Mouse (Mus musculus) myocyte (in vitro differentiated cells): ENCODE results near the gene Cdca7l. TPM values are rescaled to one million over a fixed set of nuclear protein-coding genes. Genes with fewer than 3 reads are reported as not detected.

Source experiments
- H3K27me3 ChIP-seq: one replicate; pipeline ENCODE4 v1.6.1; 2011; ENCODE audit not compliant: control insufficient read depth, insufficient read depth, insufficient read length
- H3K36me3 ChIP-seq: one replicate; pipeline ENCODE4 v1.6.1; 2011; ENCODE audit not compliant: control insufficient read depth, insufficient read depth
- H3K4me2 ChIP-seq: one replicate; pipeline ENCODE4 v1.6.1; 2011; ENCODE audit warnings: low read depth, control low read depth
- H3K4me3 ChIP-seq: one replicate; pipeline ENCODE4 v1.5.1; 2011; ENCODE audit warnings: mild to moderate bottlenecking, control low read depth, moderate library complexity
- H3K79me2 ChIP-seq: one replicate; pipeline ENCODE4 v1.6.1; 2011; ENCODE audit not compliant: control insufficient read depth, insufficient read depth
- H3ac ChIP-seq: one replicate; pipeline ENCODE4 v1.6.1; 2011; ENCODE audit not compliant: control insufficient read depth, insufficient read length
- CEBPB ChIP-seq: IDR thresholded peaks from 2 replicates; pipeline ENCODE4 v1.6.1; 2011; ENCODE audit warnings: mild to moderate bottlenecking, moderate library complexity; ENCODE audit not compliant: poor library complexity, insufficient read depth, severe bottlenecking
- E2F4 ChIP-seq: IDR thresholded peaks from one replicate; pipeline ENCODE4 v1.6.1; 2011; ENCODE audit warnings: mild to moderate bottlenecking, control low read depth, moderate library complexity; ENCODE audit not compliant: insufficient read depth
- MAX ChIP-seq: IDR thresholded peaks from one replicate; pipeline ENCODE4 v1.6.1; 2011; ENCODE audit warnings: low read depth, mild to moderate bottlenecking, control low read depth
- MYOD1 ChIP-seq, 3 experiments: IDR thresholded peaks; one replicate each; pipeline ENCODE4 v1.6.1; 2011; ENCODE audit warnings: control low read depth in 2 of 3, low read depth in 2 of 3, mild to moderate bottlenecking in 2 of 3, moderate library complexity in 1 of 3; ENCODE audit not compliant: insufficient read length in 2 of 3, control insufficient read depth in 1 of 3
- MYOG ChIP-seq, 3 experiments: IDR thresholded peaks; one replicate each; pipeline ENCODE4 v1.6.1; 2011; ENCODE audit warnings: control low read depth in 2 of 3, low read depth in 2 of 3, mild to moderate bottlenecking in 2 of 3; ENCODE audit not compliant: insufficient read length in 2 of 3, control insufficient read depth in 1 of 3, insufficient read depth in 1 of 3
- POLR2A ChIP-seq: IDR thresholded peaks from one replicate; pipeline ENCODE4 v1.6.1; 2011; ENCODE audit warnings: low read depth, mild to moderate bottlenecking, control low read depth, moderate library complexity; ENCODE audit not compliant: insufficient read length
- POLR2AphosphoS2 ChIP-seq: IDR thresholded peaks from one replicate; pipeline ENCODE4 v1.6.1; 2011; ENCODE audit warnings: low read depth, control low read depth; ENCODE audit not compliant: insufficient read length
- REST ChIP-seq: IDR thresholded peaks from one replicate; pipeline ENCODE4 v1.6.1; 2011; ENCODE audit warnings: mild to moderate bottlenecking, control low read depth, moderate library complexity; ENCODE audit not compliant: insufficient read depth, insufficient read length
- SRF ChIP-seq: IDR thresholded peaks from one replicate; pipeline ENCODE4 v1.6.1; 2011; ENCODE audit warnings: low read depth; ENCODE audit not compliant: control insufficient read depth, insufficient read length
- TCF12 ChIP-seq: IDR thresholded peaks from one replicate; pipeline ENCODE4 v1.6.1; 2011; ENCODE audit warnings: mild to moderate bottlenecking, control low read depth; ENCODE audit not compliant: poor library complexity, insufficient read depth, severe bottlenecking
- TCF3 ChIP-seq: IDR thresholded peaks from one replicate; pipeline ENCODE4 v1.6.1; 2011; ENCODE audit warnings: low read depth, control low read depth; ENCODE audit not compliant: insufficient read length
- USF1 ChIP-seq: IDR thresholded peaks from one replicate; pipeline ENCODE4 v1.6.1; 2011; ENCODE audit warnings: low read depth, mild to moderate bottlenecking, control low read depth, moderate library complexity
- polyA plus RNA-seq: library from polyadenylated mRNA; unstranded; fragments of >200 nt; fragmentation: generic; extraction: Trizol; gene quantifications from one replicate; pipeline ENCODE4 v1.2.1, GENCODE M21; 2012; ENCODE audit warnings: missing spikeins

Gene Cdca7l
- polyA plus RNA-seq, 1 experiment = 8.3 TPM

DNA sequence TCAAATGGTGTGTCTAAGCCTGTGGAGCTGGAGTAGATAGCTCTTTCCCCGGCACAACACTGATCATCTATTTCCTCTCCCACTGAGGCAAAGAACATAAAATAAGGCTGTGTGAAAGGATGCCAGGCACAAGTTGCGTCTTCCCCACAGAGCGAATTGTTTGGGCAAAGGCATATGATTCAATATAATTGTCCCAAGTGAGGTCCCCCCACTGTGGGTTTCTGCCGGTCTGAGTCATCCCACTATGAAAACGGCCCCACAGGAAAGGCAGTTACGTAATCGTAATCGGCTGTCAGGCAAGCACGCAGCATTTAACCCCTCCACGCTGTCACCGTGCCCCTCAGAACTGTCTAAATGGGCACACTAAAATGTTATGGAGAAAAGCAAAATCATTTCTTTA lies 6.0 kb downstream of the Cdca7l start:
- Histone ChIP-seq H3K79me2 (no peaks in the 10 kb centered on the region), H3K36me3 (no peaks in the 10 kb centered on the region), H3K4me3 (no peak overlapping the region)

DNA sequence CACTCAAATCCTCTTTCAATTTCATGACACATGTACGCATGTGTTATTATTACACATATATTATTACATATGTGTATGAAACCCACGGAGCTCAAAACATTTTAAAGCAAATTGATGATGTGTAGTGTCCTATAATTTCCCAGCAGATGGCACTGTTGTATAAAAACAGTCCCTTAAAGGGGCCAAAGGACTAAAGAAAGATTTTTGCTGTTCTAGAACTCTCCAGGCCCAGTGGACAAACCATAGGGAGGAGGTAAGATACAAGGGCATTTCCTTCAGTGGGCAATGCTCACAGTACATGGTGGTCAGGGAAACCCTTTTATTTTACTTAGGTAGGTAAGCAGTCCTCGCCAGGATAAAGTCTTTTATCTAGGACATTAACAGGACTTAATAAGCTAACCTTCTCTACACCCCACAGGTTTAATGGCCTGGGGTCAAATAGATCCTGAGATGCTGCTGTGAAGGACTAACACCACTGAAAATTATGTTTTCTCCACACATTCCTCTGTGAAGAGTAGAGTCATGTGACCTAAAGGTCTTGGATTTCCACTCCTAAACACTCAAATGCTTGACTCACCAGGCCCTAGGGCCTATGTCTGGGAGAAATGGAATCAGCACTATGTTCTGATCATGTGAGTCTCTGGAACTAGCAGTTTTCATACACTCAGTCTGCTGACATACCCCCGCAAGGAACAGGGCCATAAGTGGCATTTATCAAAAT lies 16.2 kb downstream of the Cdca7l start:
- TF ChIP-seq TCF3 = no peak
- no peak for TF ChIP-seq MYOD1 (IDR thresholded peaks at IDR 0.05; ENCODE audit: control insufficient read depth in 1 of 3, insufficient read length in 2 of 3, low read depth in 2 of 3)
- no peak for TF ChIP-seq REST
- TF ChIP-seq USF1 = no peak
- no peak for TF ChIP-seq CEBPB
- TF ChIP-seq E2F4 = no peak
- TF ChIP-seq POLR2AphosphoS2 = no peak
- no peak for TF ChIP-seq POLR2A
- no peak for TF ChIP-seq SRF
- no peak for TF ChIP-seq TCF12
- TF ChIP-seq MYOG (IDR thresholded peaks at IDR 0.05; ENCODE audit: control insufficient read depth in 1 of 3, insufficient read depth in 1 of 3, insufficient read length in 2 of 3, low read depth in 2 of 3) = no peak
- TF ChIP-seq MAX = no peak
- H3K4me2 ChIP-seq = no peak overlapping the region

More for the DNA sequence above, 6.0 kb downstream of the Cdca7l start:
- no peaks in the 10 kb centered on the region for H3K27me3 ChIP-seq
- peak overlapping the region; percentile 46 for H3K4me2 ChIP-seq
- TF ChIP-seq POLR2AphosphoS2 (no peak), POLR2A (no peak), TCF12 (no peak), CEBPB (peak; percentile 62), REST (no peak), MYOG (IDR thresholded peaks at IDR 0.05; ENCODE audit: control insufficient read depth in 1 of 3, insufficient read depth in 1 of 3, insufficient read length in 2 of 3, low read depth in 2 of 3) (no peak), MYOD1 (IDR thresholded peaks at IDR 0.05; ENCODE audit: control insufficient read depth in 1 of 3, insufficient read length in 2 of 3, low read depth in 2 of 3) (no peak), SRF (no peak)
- no peak overlapping the region for H3ac ChIP-seq

GRCm38 (mm10) chr12:117820859-117821221 lies 16.8 kb downstream of the Cdca7l start:
- no peaks in the 10 kb centered on the region for H3K36me3 ChIP-seq
- H3K4me2 ChIP-seq = no peak overlapping the region
- H3K27me3 ChIP-seq = no peaks in the 10 kb centered on the region
- H3K79me2 ChIP-seq = no peaks in the 10 kb centered on the region
- H3K4me3 ChIP-seq = no peak overlapping the region
- TF ChIP-seq TCF12 (no peak), MYOG (IDR thresholded peaks at IDR 0.05; ENCODE audit: control insufficient read depth in 1 of 3, insufficient read depth in 1 of 3, insufficient read length in 2 of 3, low read depth in 2 of 3) (no peak), MYOD1 (IDR thresholded peaks at IDR 0.05; ENCODE audit: control insufficient read depth in 1 of 3, insufficient read length in 2 of 3, low read depth in 2 of 3) (no peak), MAX (no peak), REST (no peak), USF1 (no peak), CEBPB (no peak), POLR2A (no peak), TCF3 (no peak)
- no peak overlapping the region for H3ac ChIP-seq

More for the DNA sequence above, 16.2 kb downstream of the Cdca7l start:
- Histone ChIP-seq H3K4me3 (no peak overlapping the region), H3ac (no peak overlapping the region), H3K27me3 (no peaks in the 10 kb centered on the region), H3K36me3 (no peaks in the 10 kb centered on the region), H3K79me2 (no peaks in the 10 kb centered on the region)

DNA sequence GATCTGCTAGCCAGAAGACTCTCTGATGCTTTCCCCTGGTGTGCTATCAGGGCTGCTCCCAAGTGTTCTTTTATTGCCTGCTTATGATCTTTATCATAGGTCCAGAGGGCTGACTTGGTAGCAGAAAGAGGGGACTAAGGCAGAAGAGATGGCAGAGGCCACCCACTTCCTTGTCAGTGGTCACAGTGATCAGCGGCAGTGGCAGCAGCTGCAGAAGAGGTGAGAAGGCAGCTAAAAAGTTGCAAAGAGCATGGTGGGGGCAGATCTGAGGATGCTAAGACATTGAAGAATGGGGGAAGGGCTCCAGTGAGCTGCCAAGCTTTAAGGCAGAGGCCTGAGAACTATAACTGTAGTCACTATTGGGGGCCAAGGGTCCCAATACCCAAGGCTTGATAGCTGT lies 17.3 kb downstream of the Cdca7l start:
- Histone ChIP-seq H3K79me2 (no peaks in the 10 kb centered on the region), H3K4me2 (no peak overlapping the region), H3K4me3 (no peak overlapping the region), H3K36me3 (no peaks in the 10 kb centered on the region), H3K27me3 (no peaks in the 10 kb centered on the region), H3ac (no peak overlapping the region)
- TF ChIP-seq POLR2A = no peak
- TF ChIP-seq MAX = no peak
- no peak for TF ChIP-seq USF1
- TF ChIP-seq POLR2AphosphoS2 = no peak
- no peak for TF ChIP-seq E2F4
- no peak for TF ChIP-seq MYOD1 (IDR thresholded peaks at IDR 0.05; ENCODE audit: control insufficient read depth in 1 of 3, insufficient read length in 2 of 3, low read depth in 2 of 3)
- TF ChIP-seq TCF3 = no peak
- TF ChIP-seq REST = no peak
- TF ChIP-seq CEBPB = no peak

- TF ChIP-seq POLR2A (no peak), CEBPB (peak; percentile 74; the same call in 1 of the 2 replicates), MYOG (IDR thresholded peaks at IDR 0.05; ENCODE audit: control insufficient read depth in 1 of 3, insufficient read depth in 1 of 3, insufficient read length in 2 of 3, low read depth in 2 of 3) (no peak), SRF (no peak), MYOD1 (IDR thresholded peaks at IDR 0.05; ENCODE audit: control insufficient read depth in 1 of 3, insufficient read length in 2 of 3, low read depth in 2 of 3) (no peak), TCF12 (no peak)
- H3K27me3 ChIP-seq = no peaks in the 10 kb centered on the region
- H3K4me2 ChIP-seq = peak overlapping the region; percentile 12
- no peak overlapping the region for H3K4me3 ChIP-seq
- no peaks in the 10 kb centered on the region for H3K36me3 ChIP-seq
- no peaks in the 10 kb centered on the region for H3K79me2 ChIP-seq
- no peak overlapping the region for H3ac ChIP-seq
Observed at GRCm38 (mm10) chr12:117828350-117828749, 24.3 kb downstream of the Cdca7l start.
